Mouse (Mus musculus) heart, postnatal 0 days (tissue): Measurements from ENCODE around the gene Cmas.

Experiments
- CTCF ChIP-seq: IDR thresholded peaks from 2 replicates; pipeline ENCODE4 v1.5.1; 2016; ENCODE audit warnings: antibody characterized with exemption, control low read depth, low read depth
- EP300 ChIP-seq: IDR thresholded peaks from 2 replicates; pipeline ENCODE4 v1.6.1; 2016; ENCODE audit warnings: antibody characterized with exemption, low read depth

- TF ChIP-seq CTCF: no peak
- no peak for TF ChIP-seq EP300
Measured at GRCm38 (mm10) chr6:142792241-142792968, 35.9 kb downstream of the Cmas start.
